Mouse (Mus musculus) embryonic facial prominence, embryonic 11.5 days (tissue): ENCODE results near the gene RPS10-NUDT3. TPM values are rescaled to one million over a fixed set of nuclear protein-coding genes. Genes with fewer than 3 reads are reported as not detected.
A peak's percentile ranks its signal among the peaks of the same experiment; 100 is the strongest.

Source experiments
- ATAC-seq: fragments of 200-750 bp; cut with Nextera tagmentation; replicated peaks from 2 replicates; pipeline ENCODE4 v1.8.0; 2017; ENCODE audit warnings: low read depth; ENCODE audit not compliant: insufficient number of reproducible peaks, low FRiP score, low TSS enrichment
- DNase-seq: peaks from one replicate; pipeline ENCODE4 v3.0.0-alpha.2; 2015; ENCODE audit warnings: low spot score
- H3K27ac ChIP-seq: fragments of 300-500 bp; sonication (generic); replicated peaks from 2 replicates; pipeline ENCODE4 v1.5.1; 2014; ENCODE audit warnings: mild to moderate bottlenecking, low read depth, low read length, control low read depth
- H3K27me3 ChIP-seq: fragments of 300-500 bp; sonication (generic); 2 replicates; pipeline ENCODE4 v1.6.1; 2014; ENCODE audit warnings: mild to moderate bottlenecking, low read length, moderate library complexity, mixed read lengths; ENCODE audit not compliant: control insufficient read depth, insufficient read depth
- H3K36me3 ChIP-seq: fragments of 300-500 bp; sonication (generic); replicated peaks from 2 replicates; pipeline ENCODE4 v1.6.1; 2014; ENCODE audit warnings: low read depth, mild to moderate bottlenecking, low read length, moderate library complexity, mixed read lengths; ENCODE audit not compliant: control insufficient read depth, insufficient read depth
- H3K4me1 ChIP-seq: fragments of 300-500 bp; sonication (generic); 2 replicates; pipeline ENCODE4 v1.6.1; 2014; ENCODE audit warnings: low read length, mixed read lengths; ENCODE audit not compliant: control insufficient read depth, insufficient read depth
- H3K4me2 ChIP-seq: fragments of 300-500 bp; sonication (generic); 2 replicates; pipeline ENCODE4 v1.6.1; 2014; ENCODE audit warnings: low read depth, mild to moderate bottlenecking, control low read depth, low read length, moderate library complexity
- H3K4me3 ChIP-seq: fragments of 300-500 bp; sonication (generic); 2 replicates; pipeline ENCODE4 v1.5.1; 2014; ENCODE audit warnings: low read depth, low read length, control low read depth
- H3K9ac ChIP-seq: fragments of 300-500 bp; sonication (generic); replicated peaks from 2 replicates; pipeline ENCODE4 v1.6.1; 2014; ENCODE audit warnings: mild to moderate bottlenecking, control low read depth, low read length
- H3K9me3 ChIP-seq: fragments of 300-500 bp; sonication (generic); replicated peaks from 2 replicates; pipeline ENCODE4 v1.6.1; 2016; ENCODE audit warnings: mild to moderate bottlenecking, low read length, inconsistent platforms, mixed read lengths; ENCODE audit not compliant: control insufficient read depth
- WGBS: fragments of 180-500 bp; shearing (Covaris S2); extraction: QIAGEN DNeasy Blood & Tissue Kit; methylation state at CpG from one replicate; pipeline ENCODE4 v1.1.7; 2014; 5-methylcytosine and 5-hydroxymethylcytosine counted together
- polyA plus RNA-seq: library from polyadenylated mRNA; unstranded; fragments of >200 nt; fragmentation: Nextera tagmentation; extraction: Ambion mirVana; gene quantifications from 2 replicates; pipeline ENCODE4 v1.2.1, GENCODE M21; 2014

The RPS10-NUDT3 gene
- polyA plus RNA-seq, 1 experiment from 2014 or later = not detected

DNA sequence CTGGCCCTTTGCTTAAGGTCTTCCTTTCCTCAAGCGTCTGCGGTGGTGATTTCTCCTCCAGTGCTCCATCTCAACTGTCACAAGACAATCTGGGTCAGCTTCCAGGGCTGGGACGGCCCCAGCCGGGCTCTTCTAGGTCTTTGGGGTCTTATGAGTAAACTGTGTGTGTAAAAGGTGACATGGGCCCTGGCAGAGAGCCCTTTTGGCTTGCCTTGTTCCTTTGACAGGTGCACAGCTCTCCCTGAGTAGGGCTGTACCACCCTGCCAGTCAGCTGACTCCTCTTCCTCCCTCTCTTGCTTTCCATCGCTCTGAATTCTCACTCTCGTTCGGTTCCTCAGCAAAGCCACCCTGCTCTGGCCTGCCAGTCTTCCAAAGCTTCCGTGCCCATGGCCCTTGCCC is 22.1 kb upstream of the RPS10-NUDT3 start:
- Histone ChIP-seq H3K4me2 (no peak overlapping the region), H3K27me3 (peaks cover 14% of the 10 kb centered on the region; the same call in 1 of the 2 replicates), H3K27ac (no peak overlapping the region), H3K9ac (no peak overlapping the region), H3K4me3 (no peak overlapping the region), H3K4me1 (peaks cover 9% of the 10 kb centered on the region), H3K9me3 (no peaks in the 10 kb centered on the region), H3K36me3 (no peaks in the 10 kb centered on the region)
- DNase-seq (no peak), ATAC-seq (no peak)
- WGBS = 76% methylated on average over 8 of the region's 8 CpGs

DNA sequence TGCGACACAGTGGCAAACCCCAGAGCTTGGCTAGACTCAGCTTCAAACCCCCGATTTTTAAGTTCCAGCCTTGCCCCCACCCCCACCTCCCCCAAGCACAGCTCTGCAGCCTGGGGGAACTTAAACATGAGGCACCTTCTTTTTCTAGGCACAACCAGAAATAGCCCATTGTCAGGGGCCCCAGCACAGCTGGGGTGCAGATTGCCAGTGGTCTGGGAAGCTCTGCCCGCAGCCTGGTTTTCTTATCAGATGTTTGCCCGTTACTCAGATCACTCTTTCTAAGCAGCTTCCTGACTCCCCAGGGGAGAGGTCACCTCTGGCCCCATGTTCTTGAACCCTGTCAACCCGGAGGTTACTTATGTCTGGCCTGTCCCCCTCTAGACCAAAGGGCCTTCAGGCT is 21.4 kb upstream of the RPS10-NUDT3 start:
- H3K4me1 ChIP-seq = peaks cover 9% of the 10 kb centered on the region
- H3K27ac ChIP-seq = no peak overlapping the region
- no peaks in the 10 kb centered on the region for H3K9me3 ChIP-seq
- ATAC-seq = no peak
- H3K9ac ChIP-seq = no peak overlapping the region
- no peaks in the 10 kb centered on the region for H3K36me3 ChIP-seq
- DNase-seq = no peak
- H3K4me2 ChIP-seq = peak overlapping the region; percentile 92
- 9% methylated on average over 5 of the region's 5 CpGs for WGBS
- peaks cover 14% of the 10 kb centered on the region; the same call in 1 of the 2 replicates for H3K27me3 ChIP-seq
- H3K4me3 ChIP-seq = 0 out of 2 replicates have a peak overlapping the region, but pooled peaks have one; percentile 48

DNA sequence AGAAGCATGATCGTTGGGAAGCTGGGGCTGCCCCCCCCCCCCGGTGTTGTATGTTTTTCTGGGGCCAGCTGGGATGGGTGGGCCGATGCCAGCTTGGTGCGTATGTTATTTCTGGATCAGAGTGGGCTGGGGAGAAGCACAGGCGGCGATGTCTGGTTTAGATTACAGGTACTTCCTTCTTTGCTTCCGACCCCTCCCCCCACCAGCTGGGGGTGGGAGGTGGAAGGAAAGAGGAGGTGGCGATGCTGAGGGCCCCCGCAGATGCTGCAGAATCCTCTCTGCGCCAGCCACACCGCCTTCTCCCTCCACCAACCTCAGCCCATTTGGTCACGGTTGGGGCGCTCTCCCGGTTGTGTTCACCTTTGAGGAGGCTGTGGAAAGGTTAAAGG is 21.0 kb upstream of the RPS10-NUDT3 start:
- peaks cover 9% of the 10 kb centered on the region for H3K4me1 ChIP-seq
- H3K9me3 ChIP-seq = no peaks in the 10 kb centered on the region
- H3K4me3 ChIP-seq = peak overlapping the region; percentile 48
- ATAC-seq = peak; percentile 4; the same call in 1 of the 2 replicates
- DNase-seq = peak; percentile 78
- peak overlapping the region; percentile 92 for H3K4me2 ChIP-seq
- H3K27ac ChIP-seq = no peak overlapping the region
- WGBS = under 1% methylated on average over 13 of the region's 14 CpGs
- H3K9ac ChIP-seq = peak overlapping the region; percentile 25; the same call in 1 of the 2 replicates
- H3K36me3 ChIP-seq = no peaks in the 10 kb centered on the region
- peaks cover 14% of the 10 kb centered on the region; the same call in 1 of the 2 replicates for H3K27me3 ChIP-seq

DNA sequence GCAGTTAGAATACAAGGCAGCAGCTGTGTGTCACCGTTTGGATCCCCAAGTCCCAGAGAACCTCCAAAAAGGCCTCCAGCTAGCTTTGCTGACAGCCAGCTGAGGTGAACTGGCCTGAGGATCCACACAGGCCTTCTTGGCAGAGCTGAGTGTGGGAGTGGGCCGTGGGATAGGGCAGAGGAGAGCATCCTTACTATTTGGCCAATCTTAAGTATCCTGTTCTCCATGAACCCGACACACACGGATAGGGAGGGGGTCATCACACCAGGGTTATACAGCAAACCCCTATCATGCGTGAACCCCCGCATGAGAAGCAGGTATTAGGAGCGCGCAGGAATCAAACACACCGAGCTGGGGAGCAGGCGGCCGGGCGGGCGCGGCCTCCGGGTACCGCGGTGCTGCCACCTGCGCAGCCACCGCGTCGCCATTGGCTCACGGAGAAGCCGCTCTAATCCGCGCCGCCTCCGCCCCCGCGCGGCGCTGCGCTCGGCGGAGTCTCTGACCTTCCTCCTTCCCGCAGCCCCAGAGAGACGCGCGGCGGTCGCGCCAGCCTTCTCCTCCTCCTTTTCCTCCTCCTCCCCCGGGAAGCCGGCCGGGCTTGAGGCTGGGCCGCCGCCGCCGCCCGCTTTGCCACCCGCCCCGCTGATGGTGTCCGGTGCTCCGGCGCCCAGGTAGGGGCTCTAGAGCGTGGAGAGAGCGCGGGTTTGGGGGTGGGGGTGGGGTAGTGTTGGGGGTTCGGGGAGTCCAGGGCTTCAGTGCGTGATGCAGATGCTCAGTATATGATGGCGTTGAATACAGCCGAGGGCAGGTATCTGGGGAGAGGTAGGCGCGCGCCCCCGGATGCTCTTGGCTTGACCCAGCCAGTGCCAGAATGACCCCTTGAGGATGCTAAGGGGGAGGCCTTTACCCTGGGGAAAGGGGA is 20.3 kb upstream of the RPS10-NUDT3 start, which contains the start of gene Pacsin1:
Gene Pacsin1 (plus strand): TSS at position 421 of the 922 bp plus-strand sequence.
- DNase-seq (peak; percentile 73), ATAC-seq (peak; percentile 60)
- H3K27ac ChIP-seq = no peak within 1 kb of the TSS
- peaks cover 14% of the 10 kb centered on the region; the same call in 1 of the 2 replicates for H3K27me3 ChIP-seq
- H3K4me1 ChIP-seq = peaks cover 9% of the 10 kb centered on the region
- no peaks in the 10 kb centered on the region for H3K36me3 ChIP-seq
- peak within 1 kb of the TSS; percentile 48 for H3K4me3 ChIP-seq
- under 1% methylated on average over 56 of the region's 65 CpGs for WGBS
- peak within 1 kb of the TSS; percentile 52 for H3K9ac ChIP-seq
- H3K9me3 ChIP-seq = no peaks in the 10 kb centered on the region
- H3K4me2 ChIP-seq = peak within 1 kb of the TSS; percentile 92

DNA sequence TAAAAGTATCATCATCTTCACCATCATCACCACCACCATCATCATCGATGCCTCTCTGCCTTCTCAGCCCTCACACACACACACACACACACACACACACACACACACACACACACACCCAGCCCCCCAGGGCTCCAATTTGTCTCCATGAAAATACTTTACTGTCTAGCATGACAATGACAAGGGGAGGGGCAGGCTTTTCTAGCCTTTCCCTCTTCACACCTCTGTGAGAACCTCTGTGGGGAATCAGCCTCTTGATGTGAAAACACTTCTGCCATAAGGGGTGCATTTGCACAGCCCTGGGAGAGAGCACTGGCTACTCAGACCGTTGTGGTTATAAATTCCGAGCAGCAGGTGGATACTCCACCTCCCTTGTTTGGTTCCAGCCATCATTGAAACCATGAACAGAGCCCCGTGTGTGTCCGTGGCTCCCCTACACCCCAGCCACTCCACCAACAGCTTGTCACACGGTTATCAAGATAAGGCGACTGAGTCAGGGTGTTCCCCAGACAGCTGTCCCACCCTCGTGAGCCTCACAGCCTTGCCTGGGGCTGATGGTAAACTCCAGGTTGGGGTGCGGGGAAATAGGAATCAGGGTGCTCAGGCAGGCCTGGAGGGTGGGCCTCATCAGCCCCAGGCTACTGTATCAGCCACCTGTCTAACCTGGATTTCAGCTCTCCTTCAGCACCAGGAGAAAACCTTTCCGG is 18.4 kb upstream of the RPS10-NUDT3 start:
- H3K27ac ChIP-seq = no peak overlapping the region
- H3K9ac ChIP-seq = no peak overlapping the region
- H3K4me2 ChIP-seq = no peak overlapping the region
- H3K36me3 ChIP-seq = no peaks in the 10 kb centered on the region
- peaks cover 14% of the 10 kb centered on the region; the same call in 1 of the 2 replicates for H3K27me3 ChIP-seq
- no peak for ATAC-seq
- peaks cover 9% of the 10 kb centered on the region for H3K4me1 ChIP-seq
- H3K9me3 ChIP-seq = no peaks in the 10 kb centered on the region
- WGBS = 78% methylated on average over 10 of the region's 10 CpGs
- H3K4me3 ChIP-seq = no peak overlapping the region
- DNase-seq = no peak

DNA sequence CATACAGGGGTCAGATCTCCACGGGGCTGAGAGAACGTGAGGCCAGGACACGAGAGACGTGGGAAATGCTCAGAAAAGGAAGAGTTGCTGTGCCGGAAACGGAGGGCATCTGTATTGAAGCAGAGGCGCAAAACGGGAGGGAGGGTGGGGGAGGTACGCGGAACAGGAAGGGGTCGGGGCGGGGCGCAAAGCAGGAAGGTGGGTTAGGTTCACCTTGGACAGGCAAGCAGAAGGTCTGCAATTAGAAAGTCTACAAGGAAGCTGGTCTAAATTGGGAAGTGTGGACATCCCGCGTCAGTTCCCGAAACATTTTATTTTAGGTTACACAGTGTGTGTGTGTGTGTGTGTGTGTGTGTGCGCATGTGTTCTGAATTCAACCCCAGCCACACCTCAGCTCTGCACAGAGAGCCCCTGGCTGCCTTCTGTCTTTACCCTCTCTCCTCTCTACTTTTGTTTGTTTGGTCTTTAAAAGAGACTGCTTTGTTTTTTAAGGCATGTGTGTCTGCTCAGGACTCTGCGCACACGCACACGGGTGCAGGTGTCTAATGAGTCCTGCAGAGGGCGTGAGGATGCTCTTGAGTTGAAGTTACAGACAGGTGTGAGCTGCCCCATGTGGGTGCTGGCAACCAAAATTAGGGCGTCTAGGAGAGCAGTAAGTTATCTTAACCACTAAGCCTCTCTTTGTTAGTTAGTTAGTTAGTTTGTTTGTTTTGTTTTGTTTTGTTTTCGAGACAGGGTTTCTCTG is 17.2 kb upstream of the RPS10-NUDT3 start:
- no peak overlapping the region for H3K4me2 ChIP-seq
- peaks cover 14% of the 10 kb centered on the region; the same call in 1 of the 2 replicates for H3K27me3 ChIP-seq
- ATAC-seq (no peak), DNase-seq (no peak)
- WGBS = 83% methylated on average over 23 of the region's 23 CpGs
- H3K9me3 ChIP-seq = no peaks in the 10 kb centered on the region
- peaks cover 9% of the 10 kb centered on the region for H3K4me1 ChIP-seq
- H3K36me3 ChIP-seq = no peaks in the 10 kb centered on the region
- no peak overlapping the region for H3K27ac ChIP-seq
- H3K9ac ChIP-seq = no peak overlapping the region
- H3K4me3 ChIP-seq = no peak overlapping the region

DNA sequence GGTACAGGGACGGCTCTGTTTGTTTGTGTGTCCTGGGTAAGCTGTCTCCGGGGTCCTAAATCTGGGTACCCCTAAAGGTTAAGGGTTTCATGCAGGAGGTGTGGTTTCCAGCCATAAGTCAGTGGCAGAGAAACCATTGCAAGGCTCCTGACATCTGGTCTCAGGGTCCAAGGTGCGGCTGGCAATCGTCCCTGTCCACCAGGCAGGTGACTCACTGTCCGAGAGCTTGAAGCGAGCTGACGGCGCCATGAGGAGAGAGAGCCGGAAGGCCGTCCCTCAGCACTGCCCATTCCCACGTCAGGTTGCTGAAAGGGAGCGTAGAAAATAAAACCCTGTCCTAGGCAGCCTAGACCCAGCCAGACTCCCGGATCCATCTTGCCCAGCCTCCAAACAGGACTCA is 15.6 kb upstream of the RPS10-NUDT3 start:
- no peak overlapping the region for H3K4me3 ChIP-seq
- no peaks in the 10 kb centered on the region for H3K9me3 ChIP-seq
- H3K4me1 ChIP-seq = peaks cover 4% of the 10 kb centered on the region; the same call in 1 of the 2 replicates
- no peak overlapping the region for H3K9ac ChIP-seq
- no peak overlapping the region for H3K4me2 ChIP-seq
- H3K27ac ChIP-seq = no peak overlapping the region
- peaks cover 6% of the 10 kb centered on the region; the same call in 1 of the 2 replicates for H3K27me3 ChIP-seq
- no peaks in the 10 kb centered on the region for H3K36me3 ChIP-seq
- WGBS = 78% methylated on average over 13 of the region's 13 CpGs
- ATAC-seq = no peak
- DNase-seq = no peak
